Mouse (Mus musculus) brain, embryonic 14.5 days (tissue): ENCODE data around the gene Rln1. TPM values are rescaled to one million over a fixed set of nuclear protein-coding genes. Genes with fewer than 3 reads are reported as not detected.

ENCODE experiments used
- DNase-seq: peaks from one replicate; pipeline ENCODE4 v3.0.0-alpha.2; 2011; ENCODE audit warnings: low read depth
- CTCF ChIP-seq: fragments of 200-500 bp; IDR thresholded peaks from 2 replicates; pipeline ENCODE4 v1.5.1; 2012; ENCODE audit warnings: inconsistent platforms, mild to moderate bottlenecking, moderate library complexity, borderline replicate concordance; ENCODE audit not compliant: insufficient read depth, insufficient read length; ENCODE audit errors: extremely low read depth
- POLR2A ChIP-seq: fragments of 200-500 bp; IDR thresholded peaks from 2 replicates; pipeline ENCODE4 v1.6.1; 2012; ENCODE audit warnings: mild to moderate bottlenecking, inconsistent platforms, borderline replicate concordance; ENCODE audit not compliant: poor library complexity, insufficient read depth, insufficient read length, severe bottlenecking; ENCODE audit errors: extremely low read depth
- polyA plus RNA-seq: library from polyadenylated mRNA; depleted of rRNA; stranded (reverse); fragments of >200 nt; gene quantifications from 2 replicates; pipeline ENCODE4 v1.2.3, GENCODE M21; 2012

Gene Rln1
- polyA plus RNA-seq, 1 experiment = 1.5 TPM

GRCm38 (mm10) chr19:29323416-29324049, 10.9 kb downstream of the Rln1 start:
- DNase-seq = no peak
- TF ChIP-seq POLR2A (no peak), CTCF (no peak)

- TF ChIP-seq POLR2A (no peak), CTCF (no peak)
- peak; percentile 70 for DNase-seq
Observed at GRCm38 (mm10) chr19:29312661-29313060, 21.8 kb downstream of the Rln1 start.

- TF ChIP-seq POLR2A = no peak
- no peak for TF ChIP-seq CTCF
- peak; percentile 20 for DNase-seq
Observed at GRCm38 (mm10) chr19:29311791-29312190, 22.7 kb downstream of the Rln1 start.

GRCm38 (mm10) chr19:29308832-29309231, 25.6 kb downstream of the Rln1 start:
- no peak for DNase-seq
- TF ChIP-seq POLR2A (no peak), CTCF (no peak)

- DNase-seq = no peak
- TF ChIP-seq POLR2A (no peak), CTCF (no peak)
Observed at GRCm38 (mm10) chr19:29302119-29302518, 32.4 kb downstream of the Rln1 start.

GRCm38 (mm10) chr19:29300919-29301318, 33.6 kb downstream of the Rln1 start:
- no peak for DNase-seq
- TF ChIP-seq CTCF (no peak), POLR2A (no peak)

- DNase-seq = no peak
- TF ChIP-seq POLR2A = no peak
- no peak for TF ChIP-seq CTCF
Observed at GRCm38 (mm10) chr19:29297366-29297765, 37.1 kb downstream of the Rln1 start.

- TF ChIP-seq CTCF = no peak
- TF ChIP-seq POLR2A = no peak
- no peak for DNase-seq
Observed at GRCm38 (mm10) chr19:29296166-29296565, 38.3 kb downstream of the Rln1 start.

- no peak for DNase-seq
- TF ChIP-seq CTCF (no peak), POLR2A (no peak)
Observed at GRCm38 (mm10) chr19:29294756-29295155, 39.7 kb downstream of the Rln1 start.

GRCm38 (mm10) chr19:29292546-29292945, 41.9 kb downstream of the Rln1 start:
- DNase-seq = no peak
- TF ChIP-seq POLR2A = no peak
- no peak for TF ChIP-seq CTCF

GRCm38 (mm10) chr19:29291532-29291931, 42.9 kb downstream of the Rln1 start:
- TF ChIP-seq POLR2A (no peak), CTCF (no peak)
- DNase-seq = no peak

GRCm38 (mm10) chr19:29287863-29288262, 46.6 kb downstream of the Rln1 start:
- DNase-seq = no peak
- TF ChIP-seq CTCF = peak; percentile 2; the same call in 1 of the 2 replicates
- no peak for TF ChIP-seq POLR2A
